Mouse (Mus musculus): ENCODE measurements around the gene Crygb.

GRCm38 (mm10) chr1:65109196-65109595 lies 27.1 kb upstream of the Crygb start:
- TF ChIP-seq CTCF (IDR thresholded peaks at IDR 0.05; ENCODE audit: low read depth): no peak
- TF ChIP-seq EP300 (IDR thresholded peaks at IDR 0.05; ENCODE audit: low read depth): no peak

Measured in liver, embryonic 14.5 days (tissue).